8 mouse cellular contexts compared by ENCODE assay signal in genomic region chr5:45590094-45590493, GRCm38 (mm10). TPM values are rescaled to one million over a fixed set of nuclear protein-coding genes. Genes with fewer than 3 reads are reported as not detected.
"Had no signal": no experiment of that assay in that cellular context is flagged by ENCODE, and none has a peak within 500 bp of the region (broad histone marks: within the 10 kb centered on the region; RNA-seq: fewer than 3 reads in every experiment).

No protein-coding gene starts in this region.

- ATAC-seq: hindbrain, postnatal 0 days; intestine, embryonic 15.5 days; midbrain, embryonic 16.5 days had no signal

- DNase-seq: kidney, adult 18-20 months; kidney, postnatal 10 days; kidney, postnatal 4 days; thymus, postnatal 36 days had no signal

RNA-seq across cellular contexts. Expression of gene Fam184b, which starts 49.3 kb away (rescaled TPM):
- total RNA-seq: megakaryocyte-erythroid progenitor cell, adult 5-6 weeks had no signal
